ENCODE assay signal across 9 mouse cellular contexts in the genomic region with DNA sequence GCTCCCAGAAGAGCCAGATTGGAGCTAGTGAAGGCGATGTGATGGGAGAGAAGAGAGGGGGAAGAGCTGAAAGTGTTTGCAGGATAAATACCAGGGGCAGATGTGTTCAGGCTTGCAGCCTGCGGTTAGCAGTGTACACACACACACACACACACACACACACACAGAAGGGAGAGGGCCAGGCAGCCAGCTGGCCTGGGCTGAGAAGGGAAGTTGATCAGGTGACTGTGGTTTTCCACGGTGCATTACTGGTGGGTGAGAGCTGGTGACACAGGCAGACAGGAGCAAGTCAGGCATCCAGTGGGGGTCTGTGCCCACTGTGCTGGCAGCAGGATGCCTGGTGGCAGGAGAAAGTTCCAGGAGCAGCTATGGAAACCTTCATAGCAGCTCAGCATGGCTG.
A peak's percentile ranks its signal among the peaks of the same experiment; 100 is the strongest.
DNase-seq lines count a peak whose midpoint lies in the region; ATAC-seq and TF ChIP-seq lines count a peak whose summit lies in the region.
"Had no signal": no experiment of that assay in that cellular context is flagged by ENCODE, and none has a peak within 500 bp of the region (broad histone marks: within the 10 kb centered on the region; RNA-seq: fewer than 3 reads in every experiment).

No protein-coding gene starts in this region.

- no peak overlapping the region for H3K4me2 ChIP-seq in lung, embryonic 16.5 days (ENCODE audit: low read depth, low read length)
- no peak overlapping the region for H3K4me2 ChIP-seq in intestine, embryonic 16.5 days (ENCODE audit: low read depth, low read length)
- H3K4me2 ChIP-seq: neural tube, embryonic 12.5 days had no signal

- TF ChIP-seq CTCF in cerebellum, adult 2 months (IDR thresholded peaks at IDR 0.05; ENCODE audit: borderline replicate concordance, insufficient read depth, low read depth, low read length): no peak
- no peak for TF ChIP-seq CTCF in spleen, adult 2 months (IDR thresholded peaks at IDR 0.05; ENCODE audit: extremely low read depth, insufficient read depth, insufficient read length, insufficient replicate concordance)

- no peaks in the 10 kb centered on the region for H3K36me3 ChIP-seq in spleen, adult 2 months (ENCODE audit: control insufficient read depth, insufficient read depth, low read length)
- H3K36me3 ChIP-seq in lung, embryonic 16.5 days (ENCODE audit: control insufficient read depth, insufficient read depth, low read length): peaks cover 4% of the 10 kb centered on the region; the same call in 1 of the 2 replicates
- H3K36me3 ChIP-seq in intestine, embryonic 16.5 days (ENCODE audit: control insufficient read depth, insufficient read depth, low read length): no peaks in the 10 kb centered on the region

- peaks cover 5% of the 10 kb centered on the region for H3K4me1 ChIP-seq in cerebellum, adult 2 months (ENCODE audit: control insufficient read depth, insufficient read depth, low read length)
- H3K4me1 ChIP-seq in spleen, adult 2 months (ENCODE audit: control insufficient read depth, insufficient read depth, insufficient read length): peaks cover 7% of the 10 kb centered on the region; the same call in 1 of the 2 replicates
- no peaks in the 10 kb centered on the region; the same call in 1 of the 2 replicates for H3K4me1 ChIP-seq in lung, embryonic 16.5 days (replicated peaks; ENCODE audit: control insufficient read depth, insufficient read depth, low read length)
- H3K4me1 ChIP-seq in intestine, embryonic 16.5 days (ENCODE audit: control insufficient read depth, insufficient read depth, low read length): no peaks in the 10 kb centered on the region
- H3K4me1 ChIP-seq: neural tube, embryonic 12.5 days had no signal

- H3K4me3 ChIP-seq in cerebellum, adult 2 months (replicated peaks; ENCODE audit: insufficient read depth, low read depth, low read length): no peak overlapping the region
- no peak overlapping the region for H3K4me3 ChIP-seq in spleen, adult 2 months (ENCODE audit: extremely low read depth, insufficient read depth, insufficient read length)
- H3K4me3 ChIP-seq in lung, embryonic 16.5 days (ENCODE audit: low read length): no peak overlapping the region
- H3K4me3 ChIP-seq in intestine, embryonic 16.5 days (ENCODE audit: low read length): no peak overlapping the region
- H3K4me3 ChIP-seq: neural tube, embryonic 12.5 days had no signal

- peak; percentile 48 to 51 for DNase-seq in cerebellum, postnatal 14 days
- DNase-seq in cerebellum, adult 2 months: no peak
- DNase-seq in spleen, adult 2 months (ENCODE audit: low read depth in 1 of 2, low spot score in 2 of 2): peak; percentile 19 to 30
- DNase-seq in spleen, adult 12 weeks (ENCODE audit: low spot score): no peak
- peak; percentile 58 to 76 for DNase-seq in thymus, adult 18-20 months

- H3K9me3 ChIP-seq in lung, embryonic 16.5 days (ENCODE audit: control insufficient read depth, low read length): no peaks in the 10 kb centered on the region
- H3K9me3 ChIP-seq in intestine, embryonic 16.5 days (ENCODE audit: control insufficient read depth, low read length): no peaks in the 10 kb centered on the region
- H3K9me3 ChIP-seq: neural tube, embryonic 12.5 days had no signal

- no peak for TF ChIP-seq POLR2A in cerebellum, adult 2 months (IDR thresholded peaks at IDR 0.05; ENCODE audit: borderline replicate concordance, insufficient read depth, low read length)
- no peak for TF ChIP-seq POLR2A in spleen, adult 2 months (IDR thresholded peaks at IDR 0.05; ENCODE audit: low read depth, low read length)

- 37% methylated on average over 3 of the region's 3 CpGs for WGBS in cerebellum, adult 2 months
- WGBS in spleen, adult 2 months: 6% methylated on average over 3 of the region's 3 CpGs
- 28% methylated on average over 3 of the region's 3 CpGs for WGBS in lung, embryonic 16.5 days
- 28% methylated on average over 3 of the region's 3 CpGs for WGBS in intestine, embryonic 16.5 days

- no peaks in the 10 kb centered on the region for H3K27me3 ChIP-seq in cerebellum, adult 2 months (ENCODE audit: control insufficient read depth, insufficient read depth, low read length)
- no peaks in the 10 kb centered on the region for H3K27me3 ChIP-seq in spleen, adult 2 months (ENCODE audit: control insufficient read depth, insufficient read depth, low read length)
- H3K27me3 ChIP-seq in lung, embryonic 16.5 days (ENCODE audit: control insufficient read depth, insufficient read depth, low read depth, low read length): no peaks in the 10 kb centered on the region
- H3K27me3 ChIP-seq in intestine, embryonic 16.5 days (replicated peaks; ENCODE audit: control insufficient read depth, insufficient read depth, low read length): no peaks in the 10 kb centered on the region
- H3K27me3 ChIP-seq: neural tube, embryonic 12.5 days had no signal

- no peak overlapping the region for H3K27ac ChIP-seq in cerebellum, adult 2 months (ENCODE audit: insufficient read depth, low read length)
- no peak overlapping the region for H3K27ac ChIP-seq in spleen, adult 2 months (ENCODE audit: insufficient read depth, low read length)
- no peak overlapping the region for H3K27ac ChIP-seq in lung, embryonic 16.5 days (ENCODE audit: low read length)
- no peak overlapping the region for H3K27ac ChIP-seq in intestine, embryonic 16.5 days (ENCODE audit: low read length)
- H3K27ac ChIP-seq: neural tube, embryonic 12.5 days had no signal

- peak; percentile 68; the same call in 1 of the 2 replicates for ATAC-seq in lung, embryonic 16.5 days (ENCODE audit: low read depth)
- ATAC-seq in erythroblast, adult 5-6 weeks (replicated peaks; ENCODE audit: low FRiP score, poor library complexity, severe bottlenecking): no peak
- no peak for ATAC-seq in intestine, embryonic 16.5 days

- no peak overlapping the region for H3K9ac ChIP-seq in lung, embryonic 16.5 days (ENCODE audit: low read length)
- H3K9ac ChIP-seq in intestine, embryonic 16.5 days (ENCODE audit: low read depth, low read length): no peak overlapping the region
- H3K9ac ChIP-seq: neural tube, embryonic 12.5 days had no signal

Comparison
In these comparisons a context has a peak if more than half of its experiments do, and no peak if none do; other contexts are left out.
1. DNase-seq: peak in cerebellum, postnatal 14 days (2 of 2), spleen, adult 2 months (2 of 2) and thymus, adult 18-20 months (2 of 2); none in cerebellum, adult 2 months (0 of 2) and spleen, adult 12 weeks (single experiment).